ENCODE assay signal across 9 mouse cellular contexts in genomic region chr1:85899388-85899761, GRCm38 (mm10). TPM values are rescaled to one million over a fixed set of nuclear protein-coding genes. Genes with fewer than 3 reads are reported as not detected.
DNase-seq lines count a peak whose midpoint lies in the region; ATAC-seq and TF ChIP-seq lines count a peak whose summit lies in the region.
"Had no signal": no experiment of that assay in that cellular context is flagged by ENCODE, and none has a peak within 500 bp of the region (broad histone marks: within the 10 kb centered on the region; RNA-seq: fewer than 3 reads in every experiment).

No protein-coding gene starts in this region.

- no peak overlapping the region for H3K9ac ChIP-seq in embryonic facial prominence, embryonic 13.5 days
- no peak overlapping the region for H3K9ac ChIP-seq in liver, postnatal 0 days (replicated peaks)
- no peak overlapping the region for H3K9ac ChIP-seq in hindbrain, embryonic 11.5 days (ENCODE audit: low read depth, low read length)

- H3K36me3 ChIP-seq in embryonic facial prominence, embryonic 13.5 days: peaks cover 17% of the 10 kb centered on the region
- peaks cover 40% of the 10 kb centered on the region for H3K36me3 ChIP-seq in embryonic facial prominence, embryonic 10.5 days (replicated peaks)
- H3K36me3 ChIP-seq in liver, postnatal 0 days (replicated peaks; ENCODE audit: insufficient read depth, low read length): peaks cover 6% of the 10 kb centered on the region; the same call in 1 of the 2 replicates
- H3K36me3 ChIP-seq in hindbrain, embryonic 11.5 days (ENCODE audit: control insufficient read depth, insufficient read depth, low read length): no peaks in the 10 kb centered on the region

- H3K4me1 ChIP-seq in embryonic facial prominence, embryonic 13.5 days: peaks cover 68% of the 10 kb centered on the region
- peaks cover 71% of the 10 kb centered on the region for H3K4me1 ChIP-seq in embryonic facial prominence, embryonic 10.5 days
- H3K4me1 ChIP-seq in liver, postnatal 0 days (ENCODE audit: insufficient read depth): peaks cover 62% of the 10 kb centered on the region
- H3K4me1 ChIP-seq in hindbrain, embryonic 11.5 days (replicated peaks; ENCODE audit: control insufficient read depth, insufficient read depth, low read length): peaks cover 23% of the 10 kb centered on the region
- peaks cover 53% of the 10 kb centered on the region for H3K4me1 ChIP-seq in olfactory bulb, adult 2 months (ENCODE audit: control insufficient read depth, insufficient read depth, low read length)
- H3K4me1 ChIP-seq in lung, adult 2 months (ENCODE audit: control insufficient read depth, insufficient read depth, low read length): peaks cover 9% of the 10 kb centered on the region

- no peak for DNase-seq in embryonic facial prominence, embryonic 10.5 days (ENCODE audit: low spot score)
- no peak for DNase-seq in liver, postnatal 0 days
- DNase-seq in liver: no peak
- peak; percentile 20 for DNase-seq in hindbrain, embryonic 11.5 days (ENCODE audit: low spot score)
- DNase-seq in lung, adult 2 months: no peak
- DNase-seq in right cerebral cortex, adult 2 months (ENCODE audit: low spot score in 2 of 2): no peak
- DNase-seq: heart, postnatal 14 days had no signal

- no peak overlapping the region for H3K4me3 ChIP-seq in embryonic facial prominence, embryonic 13.5 days
- H3K4me3 ChIP-seq in embryonic facial prominence, embryonic 10.5 days: no peak overlapping the region
- no peak overlapping the region for H3K4me3 ChIP-seq in liver, postnatal 0 days (ENCODE audit: low read depth, low read length)
- H3K4me3 ChIP-seq in hindbrain, embryonic 11.5 days (ENCODE audit: low read depth, low read length): no peak overlapping the region
- peak overlapping the region; percentile 3; the same call in 1 of the 2 replicates for H3K4me3 ChIP-seq in olfactory bulb, adult 2 months (ENCODE audit: insufficient read depth, low read depth, low read length)
- H3K4me3 ChIP-seq in lung, adult 2 months (replicated peaks; ENCODE audit: extremely low read depth, low read depth, low read length): no peak overlapping the region

- no peak for TF ChIP-seq EP300 in liver, postnatal 0 days (IDR thresholded peaks at IDR 0.05; ENCODE audit: low read depth)

- TF ChIP-seq CTCF in liver, postnatal 0 days (IDR thresholded peaks at IDR 0.05; ENCODE audit: low read depth): peak; percentile 21; the same call in 1 of the 2 replicates
- no peak for TF ChIP-seq CTCF in olfactory bulb, adult 2 months (IDR thresholded peaks at IDR 0.05; ENCODE audit: insufficient read depth, low read depth, low read length)
- no peak for TF ChIP-seq CTCF in lung, adult 2 months (IDR thresholded peaks at IDR 0.05; ENCODE audit: insufficient read depth, low read length)

- no peak for TF ChIP-seq POLR2A in olfactory bulb, adult 2 months (IDR thresholded peaks at IDR 0.05; ENCODE audit: insufficient read depth, low read depth, low read length)
- TF ChIP-seq POLR2A in lung, adult 2 months (IDR thresholded peaks at IDR 0.05; ENCODE audit: borderline replicate concordance, extremely low read depth, low read depth, low read length): no peak

- peak overlapping the region; percentile 73 for H3K27ac ChIP-seq in embryonic facial prominence, embryonic 13.5 days
- H3K27ac ChIP-seq in embryonic facial prominence, embryonic 10.5 days (replicated peaks): no peak overlapping the region; the same call in 1 of the 2 replicates
- no peak overlapping the region for H3K27ac ChIP-seq in liver, postnatal 0 days (ENCODE audit: low read depth)
- H3K27ac ChIP-seq in hindbrain, embryonic 11.5 days (ENCODE audit: low read depth, low read length): 0 out of 2 replicates have a peak overlapping the region, but pooled peaks have one; percentile 20
- peak overlapping the region; percentile 99 for H3K27ac ChIP-seq in olfactory bulb, adult 2 months (ENCODE audit: insufficient read depth, low read depth, low read length)

- no peaks in the 10 kb centered on the region for H3K27me3 ChIP-seq in embryonic facial prominence, embryonic 13.5 days
- H3K27me3 ChIP-seq in embryonic facial prominence, embryonic 10.5 days (replicated peaks; ENCODE audit: low read depth, poor library complexity, severe bottlenecking): no peaks in the 10 kb centered on the region
- H3K27me3 ChIP-seq in liver, postnatal 0 days (ENCODE audit: insufficient read depth, low read length): no peaks in the 10 kb centered on the region
- H3K27me3 ChIP-seq in hindbrain, embryonic 11.5 days (ENCODE audit: control insufficient read depth, insufficient read depth, low read length): no peaks in the 10 kb centered on the region

- peak overlapping the region; percentile 82; the same call in 1 of the 2 replicates for H3K4me2 ChIP-seq in embryonic facial prominence, embryonic 13.5 days
- no peak overlapping the region for H3K4me2 ChIP-seq in liver, postnatal 0 days (ENCODE audit: low read depth, low read length)
- no peak overlapping the region for H3K4me2 ChIP-seq in hindbrain, embryonic 11.5 days (replicated peaks; ENCODE audit: low read depth, low read length)

- no peak for ATAC-seq in embryonic facial prominence, embryonic 13.5 days (ENCODE audit: insufficient number of reproducible peaks, insufficient read depth, low FRiP score, low TSS enrichment, low read depth)
- ATAC-seq in liver, postnatal 0 days: no peak
- ATAC-seq in hindbrain, embryonic 11.5 days (ENCODE audit: low FRiP score): no peak

- no peaks in the 10 kb centered on the region for H3K9me3 ChIP-seq in embryonic facial prominence, embryonic 13.5 days
- no peaks in the 10 kb centered on the region for H3K9me3 ChIP-seq in embryonic facial prominence, embryonic 10.5 days
- H3K9me3 ChIP-seq in liver, postnatal 0 days (ENCODE audit: low read length): no peaks in the 10 kb centered on the region
- no peaks in the 10 kb centered on the region for H3K9me3 ChIP-seq in hindbrain, embryonic 11.5 days (ENCODE audit: control insufficient read depth, low read length)

RNA-seq across cellular contexts. Expression of gene Itm2c, which starts 5.3 kb away (rescaled TPM):
- polyA plus RNA-seq in embryonic facial prominence, embryonic 13.5 days (2015; fragmentation: Nextera tagmentation; extraction: Ambion mirVana): 282 and 288 TPM in 2 replicates
- polyA plus RNA-seq in embryonic facial prominence, embryonic 10.5 days (2016; fragmentation: Nextera tagmentation; extraction: Ambion mirVana): 168 and 177 TPM in 2 replicates
- 52.1 and 56.7 TPM in 2 replicates for polyA plus RNA-seq in liver, postnatal 0 days (2015; fragmentation: Nextera tagmentation; extraction: Ambion mirVana)
- 85.7 and 86.1 TPM in 2 replicates for polyA plus RNA-seq in hindbrain, embryonic 11.5 days (2014; fragmentation: Nextera tagmentation; extraction: Ambion mirVana)
- not detected in 2 replicates for polyA plus RNA-seq in olfactory bulb, adult 2 months (2012; ENCODE audit: insufficient read depth, insufficient read length, low replicate concordance, missing spikeins)
- 232 and 319 TPM in 2 replicates for polyA plus RNA-seq in lung, adult 2 months (2012; rRNA removed)

RNA-seq across cellular contexts. Expression of gene 4933407L21Rik, which starts 28.9 kb away (rescaled TPM):
- polyA plus RNA-seq in embryonic facial prominence, embryonic 13.5 days (2015; fragmentation: Nextera tagmentation; extraction: Ambion mirVana): 0.39 and 0.50 TPM in 2 replicates
- polyA plus RNA-seq in embryonic facial prominence, embryonic 10.5 days (2016; fragmentation: Nextera tagmentation; extraction: Ambion mirVana): 0.22 TPM in 1 of 2 replicates, not detected in the other
- 0.11 TPM in 1 of 2 replicates, not detected in the other for polyA plus RNA-seq in liver, postnatal 0 days (2015; fragmentation: Nextera tagmentation; extraction: Ambion mirVana)
- polyA plus RNA-seq in hindbrain, embryonic 11.5 days (2014; fragmentation: Nextera tagmentation; extraction: Ambion mirVana): 0.46 and 0.60 TPM in 2 replicates
- not detected in 2 replicates for polyA plus RNA-seq in olfactory bulb, adult 2 months (2012; ENCODE audit: insufficient read depth, insufficient read length, low replicate concordance, missing spikeins)
- polyA plus RNA-seq in lung, adult 2 months (2012; rRNA removed): not detected in 2 replicates

Comparison
In these comparisons a context has a peak if more than half of its experiments do, and no peak if none do; other contexts are left out.
1. H3K27ac ChIP-seq: peak in embryonic facial prominence, embryonic 13.5 days (single experiment), hindbrain, embryonic 11.5 days (single experiment) and olfactory bulb, adult 2 months (single experiment); none in embryonic facial prominence, embryonic 10.5 days (single experiment) and liver, postnatal 0 days (single experiment).